Mouse (Mus musculus) spleen, postnatal 10 days (tissue): ENCODE results near the gene Arpc1b.
A peak's percentile ranks its signal among the peaks of the same experiment; 100 is the strongest.

Experiments used
- DNase-seq, 2 experiments: peaks; one replicate each; pipeline ENCODE4 v3.0.0; 2021 to 2022; ENCODE audit warnings: low spot score in 2 of 2

Gene Arpc1b

GRCm38 (mm10) chr5:145164710-145165109, 50.7 kb downstream of the Arpc1b start:
- no peak for DNase-seq

- DNase-seq, result no peak
Measured at GRCm38 (mm10) chr5:145165184-145165583, 51.2 kb downstream of the Arpc1b start.

- DNase-seq, result peak; percentile 99 to 100
Measured at GRCm38 (mm10) chr5:145166536-145167305, 52.7 kb downstream of the Arpc1b start, which contains the start of the genes Ptcd1 and Cpsf4. Ptcd1 (minus strand) TSS chr5:145167108. Cpsf4 (plus strand) TSS chr5:145167213.

- DNase-seq, result no peak
Measured at GRCm38 (mm10) chr5:145167306-145167661, 53.3 kb downstream of the Arpc1b start.

GRCm38 (mm10) chr5:145178461-145178980, 64.5 kb downstream of the Arpc1b start:
- DNase-seq, result no peak
